Mouse (Mus musculus) heart, embryonic 12.5 days (tissue): Measurements from ENCODE around the gene 2010109A12Rik. TPM values are rescaled to one million over a fixed set of nuclear protein-coding genes. Genes with fewer than 3 reads are reported as not detected.

Experiments used
- ATAC-seq: fragments of 200-750 bp; cut with Nextera tagmentation; 2 replicates; pipeline ENCODE4 v1.8.0; 2017; ENCODE audit warnings: moderate TSS enrichment, moderate library complexity; ENCODE audit not compliant: insufficient number of reproducible peaks, low FRiP score
- H3K27ac ChIP-seq: fragments of 300-500 bp; sonication (generic); 2 replicates; pipeline ENCODE4 v1.5.1; 2016; ENCODE audit warnings: mild to moderate bottlenecking, moderate library complexity; ENCODE audit not compliant: poor library complexity, severe bottlenecking
- H3K27me3 ChIP-seq: fragments of 300-500 bp; sonication (generic); replicated peaks from 2 replicates; pipeline ENCODE4 v1.6.1; 2016; ENCODE audit warnings: mild to moderate bottlenecking, moderate library complexity
- H3K36me3 ChIP-seq: fragments of 300-500 bp; sonication (generic); 2 replicates; pipeline ENCODE4 v1.6.1; 2016; ENCODE audit warnings: mild to moderate bottlenecking, moderate library complexity
- H3K4me1 ChIP-seq: fragments of 300-500 bp; sonication (generic); replicated peaks from 2 replicates; pipeline ENCODE4 v1.6.1; 2016; ENCODE audit warnings: mild to moderate bottlenecking
- H3K4me2 ChIP-seq: fragments of 300-500 bp; sonication (generic); 2 replicates; pipeline ENCODE4 v1.6.1; 2016; ENCODE audit warnings: mild to moderate bottlenecking, moderate library complexity
- H3K4me3 ChIP-seq: fragments of 300-500 bp; sonication (generic); 2 replicates; pipeline ENCODE4 v1.5.1; 2016; ENCODE audit warnings: mild to moderate bottlenecking
- H3K9ac ChIP-seq: fragments of 300-500 bp; sonication (generic); 2 replicates; pipeline ENCODE4 v1.6.1; 2016; ENCODE audit warnings: mild to moderate bottlenecking, moderate library complexity
- H3K9me3 ChIP-seq: fragments of 300-500 bp; sonication (generic); replicated peaks from 2 replicates; pipeline ENCODE4 v1.6.1; 2016; ENCODE audit warnings: mild to moderate bottlenecking, moderate library complexity
- WGBS: fragments of 180-500 bp; shearing (Covaris S2); methylation state at CpG from one replicate; pipeline ENCODE4 v1.1.7; 2016; 5-methylcytosine and 5-hydroxymethylcytosine counted together
- polyA plus RNA-seq: library from polyadenylated mRNA; unstranded; fragments of >200 nt; fragmentation: Nextera tagmentation; extraction: Ambion mirVana; gene quantifications from 2 replicates; pipeline ENCODE4 v1.2.1, GENCODE M21; 2016

Gene 2010109A12Rik
- polyA plus RNA-seq = 1.2 and 1.9 TPM in 2 replicates

DNA sequence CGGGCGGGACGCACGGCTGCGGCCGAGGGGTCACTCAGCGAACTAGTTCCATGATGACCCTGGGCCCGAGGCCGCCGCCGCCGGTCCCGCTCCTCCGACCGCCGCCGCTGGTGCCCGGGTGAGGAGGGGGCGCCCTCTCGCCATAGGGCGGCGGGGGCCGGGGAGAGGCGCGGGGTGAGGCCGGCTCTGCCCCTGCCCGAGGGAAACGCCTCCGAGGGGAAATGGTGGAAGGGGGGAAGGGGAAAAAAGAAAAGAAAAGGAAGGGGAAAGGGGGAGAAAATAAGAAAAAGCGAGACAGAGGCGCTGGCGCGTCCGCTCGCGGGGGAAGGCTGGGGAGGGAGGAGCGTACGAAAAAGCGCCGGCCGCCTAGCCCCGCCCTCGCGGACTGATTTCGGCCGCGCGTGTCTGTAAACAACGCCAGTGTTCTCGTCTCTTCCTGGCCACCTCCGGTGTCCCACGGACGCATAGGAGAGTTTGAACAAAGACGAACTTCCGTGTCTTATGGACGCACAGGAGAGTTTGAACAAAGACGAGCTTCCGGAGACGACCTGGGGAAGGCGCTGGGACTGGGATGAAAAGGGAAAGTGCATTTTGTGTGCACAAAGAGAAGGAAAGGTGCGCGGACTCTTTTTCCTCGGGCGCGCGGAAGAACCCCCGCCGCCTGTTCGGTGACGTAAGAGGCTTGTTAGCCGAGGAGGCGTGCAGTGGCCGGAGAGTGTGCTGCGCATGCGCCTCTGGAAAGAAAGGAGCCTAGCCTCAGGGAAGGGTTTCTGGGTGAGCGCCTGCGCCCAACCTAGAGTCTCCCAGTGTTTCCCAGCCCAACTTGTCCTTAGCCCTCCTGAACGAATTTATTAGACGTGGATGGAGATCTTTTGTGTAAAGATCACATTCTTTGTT is at the start of gene 2010109A12Rik, which contains the start of gene Ccni:
Gene 2010109A12Rik (plus strand): TSS at position 410 of the 897 bp plus-strand sequence.
Gene Ccni (minus strand): TSS at position 387 of the 897 bp plus-strand sequence.
- Histone ChIP-seq H3K9me3 (no peaks in the 10 kb centered on the region), H3K4me2 (peak within 1 kb of the TSS; percentile 89), H3K4me1 (peaks cover 9% of the 10 kb centered on the region), H3K27me3 (no peaks in the 10 kb centered on the region), H3K4me3 (peak within 1 kb of the TSS; percentile 100), H3K27ac (peak within 1 kb of the TSS; percentile 96), H3K9ac (peak within 1 kb of the TSS; percentile 100), H3K36me3 (peaks cover 6% of the 10 kb centered on the region)
- under 1% methylated on average over 74 of the region's 79 CpGs for WGBS
- peak; percentile 97 for ATAC-seq

DNA sequence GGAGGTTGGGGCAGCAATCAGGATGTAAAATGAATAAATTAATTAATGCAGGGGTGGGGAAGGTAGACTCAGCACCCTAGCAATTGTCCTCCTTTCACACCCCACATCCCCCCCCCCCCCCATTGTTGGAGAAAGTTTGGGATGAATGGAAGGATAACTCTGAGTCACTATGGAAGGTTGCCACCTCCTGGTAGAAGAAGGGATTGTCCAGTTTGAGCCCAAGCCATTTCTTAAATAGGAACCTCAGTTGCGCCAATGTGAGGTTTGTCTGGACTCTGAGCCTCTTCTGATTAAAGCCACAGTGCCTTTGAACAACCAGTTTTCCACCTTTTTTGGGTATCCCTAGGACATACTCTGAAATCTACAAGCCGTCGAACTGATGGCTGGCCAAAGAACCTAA is 42.8 kb upstream of the 2010109A12Rik start:
- no peak overlapping the region for H3K4me2 ChIP-seq
- no peak overlapping the region for H3K27ac ChIP-seq
- no peak overlapping the region for H3K4me3 ChIP-seq
- H3K27me3 ChIP-seq = no peaks in the 10 kb centered on the region
- WGBS = 82% methylated on average over 3 of the region's 3 CpGs
- H3K4me1 ChIP-seq = no peaks in the 10 kb centered on the region
- ATAC-seq = no peak
- H3K9me3 ChIP-seq = no peaks in the 10 kb centered on the region
- H3K9ac ChIP-seq = no peak overlapping the region
- H3K36me3 ChIP-seq = peaks cover 83% of the 10 kb centered on the region

GRCm38 (mm10) chr5:93167919-93168516 is 38.3 kb upstream of the 2010109A12Rik start:
- Histone ChIP-seq H3K4me2 (no peak overlapping the region), H3K27me3 (no peaks in the 10 kb centered on the region), H3K4me1 (peaks cover 12% of the 10 kb centered on the region), H3K4me3 (no peak overlapping the region), H3K27ac (no peak overlapping the region), H3K9ac (no peak overlapping the region), H3K36me3 (peaks cover 78% of the 10 kb centered on the region), H3K9me3 (no peaks in the 10 kb centered on the region)
- WGBS = 92% methylated on average over 11 of the region's 11 CpGs
- ATAC-seq = no peak

GRCm38 (mm10) chr5:93168654-93169053 is 37.7 kb upstream of the 2010109A12Rik start:
- Histone ChIP-seq H3K36me3 (peaks cover 78% of the 10 kb centered on the region), H3K27ac (no peak overlapping the region), H3K4me2 (no peak overlapping the region), H3K9me3 (no peaks in the 10 kb centered on the region), H3K4me3 (no peak overlapping the region), H3K27me3 (no peaks in the 10 kb centered on the region), H3K9ac (no peak overlapping the region), H3K4me1 (peaks cover 12% of the 10 kb centered on the region)
- 91% methylated on average over 6 of the region's 6 CpGs for WGBS
- ATAC-seq = no peak

DNA sequence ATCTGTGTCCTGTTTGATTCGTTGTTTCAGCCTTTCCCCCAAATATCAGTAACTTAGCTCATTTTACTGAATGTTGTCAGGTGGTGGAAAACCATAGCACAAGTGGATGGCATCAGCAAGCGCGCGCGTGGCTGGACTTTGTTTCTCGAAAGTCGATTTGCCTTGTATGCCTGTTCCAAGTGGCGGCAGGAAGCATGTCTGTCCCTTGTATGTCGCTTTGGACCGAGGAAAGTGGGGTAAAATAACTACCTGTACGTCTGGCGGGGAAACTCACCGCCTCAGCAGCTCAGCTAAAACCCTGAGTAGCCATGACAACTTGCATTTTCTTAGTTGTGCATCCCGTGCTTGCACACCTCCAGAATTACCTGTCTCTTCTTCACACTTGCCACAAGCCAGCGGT is 34.9 kb upstream of the 2010109A12Rik start:
- no peak overlapping the region for H3K4me3 ChIP-seq
- peaks cover 12% of the 10 kb centered on the region for H3K4me1 ChIP-seq
- no peak overlapping the region for H3K4me2 ChIP-seq
- WGBS = 94% methylated on average over 15 of the region's 15 CpGs
- no peak for ATAC-seq
- peaks cover 74% of the 10 kb centered on the region for H3K36me3 ChIP-seq
- H3K27me3 ChIP-seq = no peaks in the 10 kb centered on the region
- H3K27ac ChIP-seq = no peak overlapping the region
- no peaks in the 10 kb centered on the region for H3K9me3 ChIP-seq
- H3K9ac ChIP-seq = no peak overlapping the region

DNA sequence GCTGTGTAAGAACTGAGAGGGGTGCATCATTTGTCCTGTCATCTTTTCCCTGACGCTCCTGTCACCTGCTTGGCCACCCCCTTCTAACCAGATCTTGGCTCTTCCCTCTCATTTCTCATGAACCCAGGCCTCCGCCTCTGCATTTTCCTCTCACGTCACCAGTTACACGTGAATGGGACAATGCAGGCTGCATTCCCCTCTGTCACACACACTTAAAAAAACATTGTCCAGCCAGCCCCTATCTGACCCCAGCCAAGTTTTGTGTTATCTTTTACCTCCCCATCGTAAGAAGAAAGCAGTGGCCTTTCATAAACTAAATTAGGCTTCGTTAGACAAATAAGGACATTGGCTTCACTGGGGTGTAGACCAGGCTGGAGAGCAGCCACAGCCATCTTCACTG is 33.8 kb upstream of the 2010109A12Rik start:
- H3K36me3 ChIP-seq = peaks cover 69% of the 10 kb centered on the region
- 39% methylated on average over 6 of the region's 6 CpGs for WGBS
- no peak overlapping the region for H3K4me3 ChIP-seq
- H3K27ac ChIP-seq = peak overlapping the region; percentile 6; the same call in 1 of the 2 replicates
- H3K9ac ChIP-seq = no peak overlapping the region
- no peaks in the 10 kb centered on the region for H3K9me3 ChIP-seq
- H3K4me1 ChIP-seq = peaks cover 12% of the 10 kb centered on the region
- 0 out of 2 replicates have a peak overlapping the region, but pooled peaks have one; percentile 3 for H3K4me2 ChIP-seq
- ATAC-seq = no peak
- H3K27me3 ChIP-seq = no peaks in the 10 kb centered on the region

DNA sequence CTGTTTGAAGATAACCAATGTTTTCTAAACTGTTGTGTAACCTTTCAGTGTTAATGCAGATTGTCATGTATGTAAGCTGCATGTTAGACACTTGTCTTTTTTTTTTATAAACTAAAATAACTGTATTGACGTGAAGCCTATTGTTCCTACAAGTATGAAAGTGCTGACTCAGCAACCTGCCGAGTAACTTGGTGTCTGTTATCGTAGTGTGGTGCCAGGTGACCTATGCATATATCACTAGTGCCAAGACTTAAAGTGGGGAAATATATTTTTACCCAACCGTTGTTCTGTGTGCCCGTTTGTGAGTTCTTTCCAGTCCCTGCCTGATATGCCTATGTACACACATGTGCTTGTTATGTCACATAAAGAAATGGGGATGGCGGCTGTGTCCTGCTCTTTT is 31.6 kb upstream of the 2010109A12Rik start:
- ATAC-seq = no peak
- Histone ChIP-seq H3K9ac (no peak overlapping the region), H3K4me1 (peaks cover 12% of the 10 kb centered on the region), H3K36me3 (peaks cover 59% of the 10 kb centered on the region), H3K4me2 (no peak overlapping the region), H3K9me3 (no peaks in the 10 kb centered on the region), H3K27ac (no peak overlapping the region), H3K4me3 (no peak overlapping the region), H3K27me3 (no peaks in the 10 kb centered on the region)
- WGBS = 82% methylated on average over 6 of the region's 6 CpGs

GRCm38 (mm10) chr5:93178616-93179015 is 27.7 kb upstream of the 2010109A12Rik start:
- H3K9me3 ChIP-seq = no peaks in the 10 kb centered on the region
- H3K27ac ChIP-seq = no peak overlapping the region
- WGBS = 82% methylated on average over 6 of the region's 6 CpGs
- no peak overlapping the region for H3K9ac ChIP-seq
- H3K4me2 ChIP-seq = no peak overlapping the region
- H3K36me3 ChIP-seq = peaks cover 54% of the 10 kb centered on the region
- ATAC-seq = no peak
- no peak overlapping the region for H3K4me3 ChIP-seq
- H3K4me1 ChIP-seq = no peaks in the 10 kb centered on the region
- no peaks in the 10 kb centered on the region for H3K27me3 ChIP-seq

- ATAC-seq = no peak
- H3K9ac ChIP-seq = no peak overlapping the region
- WGBS = 75% methylated on average over 2 of the region's 2 CpGs
- peaks cover 53% of the 10 kb centered on the region for H3K36me3 ChIP-seq
- no peak overlapping the region for H3K4me2 ChIP-seq
- no peak overlapping the region for H3K4me3 ChIP-seq
- H3K27me3 ChIP-seq = no peaks in the 10 kb centered on the region
- H3K4me1 ChIP-seq = no peaks in the 10 kb centered on the region
- H3K27ac ChIP-seq = no peak overlapping the region
- no peaks in the 10 kb centered on the region for H3K9me3 ChIP-seq
These were observed 26.1 kb upstream of the 2010109A12Rik start for GRCm38 (mm10) chr5:93180252-93180651.

GRCm38 (mm10) chr5:93183311-93183710 is 23.0 kb upstream of the 2010109A12Rik start:
- no peak overlapping the region for H3K9ac ChIP-seq
- H3K36me3 ChIP-seq = peaks cover 52% of the 10 kb centered on the region
- no peak for ATAC-seq
- H3K27ac ChIP-seq = no peak overlapping the region
- H3K4me3 ChIP-seq = no peak overlapping the region
- no peaks in the 10 kb centered on the region for H3K9me3 ChIP-seq
- no peak overlapping the region for H3K4me2 ChIP-seq
- no peaks in the 10 kb centered on the region for H3K4me1 ChIP-seq
- 84% methylated on average over 6 of the region's 6 CpGs for WGBS
- H3K27me3 ChIP-seq = no peaks in the 10 kb centered on the region

DNA sequence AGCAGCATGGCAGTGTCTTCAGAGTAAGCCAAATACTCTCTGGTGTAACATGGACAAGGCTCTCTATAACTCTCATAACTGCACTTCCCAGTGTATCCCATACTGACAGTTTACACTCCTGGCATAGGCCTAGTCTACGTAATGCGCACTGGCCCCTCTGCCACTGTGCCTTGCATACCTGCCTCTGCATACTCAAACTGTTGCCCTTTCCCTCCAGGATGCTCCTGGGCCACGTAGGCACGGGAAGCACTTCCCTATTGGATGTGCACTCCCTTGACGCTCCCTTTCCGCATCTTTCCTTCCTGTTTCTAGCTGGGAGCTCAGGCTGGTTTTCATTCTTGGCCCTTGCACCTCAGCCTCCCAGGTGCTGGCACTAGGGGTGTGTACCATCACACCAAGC is 21.8 kb upstream of the 2010109A12Rik start:
- 83% methylated on average over 6 of the region's 6 CpGs for WGBS
- H3K36me3 ChIP-seq = peaks cover 58% of the 10 kb centered on the region
- H3K9me3 ChIP-seq = no peaks in the 10 kb centered on the region
- no peak for ATAC-seq
- H3K4me3 ChIP-seq = no peak overlapping the region
- no peak overlapping the region for H3K4me2 ChIP-seq
- H3K27me3 ChIP-seq = no peaks in the 10 kb centered on the region
- H3K27ac ChIP-seq = no peak overlapping the region
- no peak overlapping the region for H3K9ac ChIP-seq
- H3K4me1 ChIP-seq = no peaks in the 10 kb centered on the region
